Mouse (Mus musculus) bone marrow, adult 2 months (tissue): ENCODE data around the gene F2rl1.

Experiments used
- CTCF ChIP-seq: fragments of 200-500 bp; IDR thresholded peaks from 2 replicates; pipeline ENCODE4 v1.5.1; 2011; ENCODE audit warnings: low read length, control low read depth; ENCODE audit not compliant: control insufficient read depth, insufficient read depth
- POLR2A ChIP-seq: fragments of 200-500 bp; IDR thresholded peaks from 2 replicates; pipeline ENCODE4 v1.6.1; 2011; ENCODE audit warnings: low read depth, mild to moderate bottlenecking, control low read depth, low read length, borderline replicate concordance; ENCODE audit not compliant: control insufficient read depth

- TF ChIP-seq POLR2A (no peak), CTCF (no peak)
Measured at GRCm38 (mm10) chr13:95538021-95538420, 13.0 kb upstream of the F2rl1 start.
